Mouse (Mus musculus): ENCODE data around the gene Arhgap44. TPM values are rescaled to one million over a fixed set of nuclear protein-coding genes. Genes with fewer than 3 reads are reported as not detected.
A peak's percentile ranks its signal among the peaks of the same experiment; 100 is the strongest.

Gene Arhgap44
- 10 to 100 TPM in 1 of 2 experiments, 1 to 10 TPM in 1; 8.3 to 10.6 TPM for total RNA-seq (2021)
- long read RNA-seq, experiment 1, partial matches to known transcripts: 1 of 1 reads
- long read RNA-seq, experiment 1, other reads (novel, unspliced or antisense): 0 of 1 reads
- long read RNA-seq, experiment 2, full-length matches to known transcripts: 1 of 1 reads
- long read RNA-seq, experiment 2, partial matches to known transcripts: 0 of 1 reads
- long read RNA-seq, experiment 2, other reads (novel, unspliced or antisense): 0 of 1 reads

- DNase-seq: peak; percentile 80 to 85
Observed at GRCm38 (mm10) chr11:65162767-65163120, at the start of gene Arhgap44. Gene Arhgap44, minus strand, starts transcription at chr11:65162961.

DNA sequence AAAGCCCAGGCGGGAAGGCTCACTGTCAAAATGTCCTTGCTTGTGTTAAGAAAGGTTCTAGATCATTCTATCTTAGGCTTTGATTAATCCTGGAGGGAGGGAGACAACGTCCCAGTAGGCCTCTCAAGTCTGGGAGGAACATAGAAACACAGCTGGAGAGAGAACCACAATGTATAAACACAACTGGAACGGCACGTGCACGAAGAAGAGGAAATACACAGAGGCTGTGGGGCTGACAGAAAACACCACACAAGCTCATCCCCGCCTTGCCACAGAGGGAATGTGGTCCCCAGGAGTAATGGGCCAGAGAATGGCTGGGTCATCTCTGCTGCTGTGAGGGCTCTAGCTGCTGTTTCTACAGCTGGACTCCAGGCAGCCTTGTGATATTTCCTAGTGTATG, 48.9 kb upstream of the Arhgap44 start:
- no peak for DNase-seq

- DNase-seq: peak; percentile 21 to 48
Observed at GRCm38 (mm10) chr11:65209441-65209840, 46.7 kb upstream of the Arhgap44 start.

GRCm38 (mm10) chr11:65205306-65205705, 42.5 kb upstream of the Arhgap44 start:
- no peak for DNase-seq

- DNase-seq: no peak
Observed at GRCm38 (mm10) chr11:65204651-65205050, 41.9 kb upstream of the Arhgap44 start.

GRCm38 (mm10) chr11:65203020-65203419, 40.3 kb upstream of the Arhgap44 start:
- DNase-seq: no peak

DNA sequence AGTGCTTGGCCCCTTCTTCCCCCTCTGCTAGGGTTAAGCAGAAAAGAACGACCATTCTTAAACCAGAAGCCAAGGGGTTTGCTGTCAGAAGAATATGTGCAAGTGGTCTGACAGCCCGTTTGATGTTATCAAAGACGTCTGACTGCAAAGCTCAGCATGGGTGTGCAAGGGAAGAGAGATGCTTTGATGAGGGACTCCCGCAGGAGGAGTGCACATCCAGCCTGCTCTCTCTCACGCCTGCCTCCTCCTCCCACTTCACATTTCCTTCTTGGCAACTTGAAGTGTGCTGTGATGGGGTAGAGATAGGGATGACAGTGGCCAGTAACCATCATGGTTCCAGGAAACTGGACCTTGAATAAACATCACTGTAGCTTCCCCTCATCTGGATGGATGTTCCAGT, 39.5 kb upstream of the Arhgap44 start:
- DNase-seq: no peak

GRCm38 (mm10) chr11:65198026-65198425, 35.3 kb upstream of the Arhgap44 start:
- DNase-seq: no peak

DNA sequence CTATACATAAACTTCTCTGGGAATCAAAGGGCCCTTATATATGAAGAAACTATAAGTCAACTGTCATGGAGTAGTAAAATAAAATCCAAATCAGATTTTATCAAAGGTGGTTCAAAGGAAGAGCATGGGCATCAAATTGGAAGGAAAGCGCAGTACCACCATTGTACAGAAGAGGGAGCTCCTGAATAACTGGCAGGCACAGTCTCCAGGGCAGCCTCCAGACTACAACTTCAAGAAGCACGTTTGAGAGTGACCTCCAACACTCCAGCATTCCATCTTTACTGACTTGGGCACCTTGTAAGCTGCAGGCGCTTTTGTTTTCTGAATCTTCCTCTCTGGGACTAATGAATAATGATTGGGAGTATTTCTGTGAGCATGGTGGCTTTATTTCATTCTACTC, 34.5 kb upstream of the Arhgap44 start:
- peak; percentile 53 to 80 for DNase-seq

- no peak for DNase-seq
Observed at GRCm38 (mm10) chr11:65186974-65187373, 24.2 kb upstream of the Arhgap44 start.

- no peak for DNase-seq
Observed at GRCm38 (mm10) chr11:65185114-65185513, 22.4 kb upstream of the Arhgap44 start.

- DNase-seq: no peak
Observed at GRCm38 (mm10) chr11:65170121-65170750, 7.5 kb upstream of the Arhgap44 start.

- peak in 1 of 2 experiments; percentile 14 for DNase-seq
Observed at GRCm38 (mm10) chr11:65161881-65162766, 637 bp downstream of the Arhgap44 start.

GRCm38 (mm10) chr11:65160991-65161880, 1.5 kb downstream of the Arhgap44 start:
- DNase-seq: no peak

DNA sequence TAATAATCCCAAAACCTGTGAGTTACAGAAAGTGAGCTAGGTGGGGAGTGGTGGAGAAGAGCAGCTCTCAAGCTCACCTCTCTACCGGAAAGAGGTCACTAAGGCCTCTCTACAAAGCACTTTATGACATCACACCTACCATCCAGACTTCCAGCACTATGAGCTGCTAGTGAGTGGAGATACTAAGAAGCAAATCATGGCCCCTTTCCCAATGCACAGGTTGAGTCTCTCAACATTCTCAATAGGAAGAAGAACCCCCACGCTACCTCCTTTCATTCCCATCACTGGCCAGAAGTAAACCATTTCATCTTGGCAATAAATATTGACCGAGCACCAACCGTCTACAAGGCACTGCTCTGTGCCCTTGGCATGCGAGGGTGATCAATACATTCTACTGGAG, 3.0 kb downstream of the Arhgap44 start, which contains the start of gene 1700086D15Rik:
Gene 1700086D15Rik (minus strand): TSS at position 101 of the 400 bp plus-strand sequence.
- no peak for DNase-seq

DNA sequence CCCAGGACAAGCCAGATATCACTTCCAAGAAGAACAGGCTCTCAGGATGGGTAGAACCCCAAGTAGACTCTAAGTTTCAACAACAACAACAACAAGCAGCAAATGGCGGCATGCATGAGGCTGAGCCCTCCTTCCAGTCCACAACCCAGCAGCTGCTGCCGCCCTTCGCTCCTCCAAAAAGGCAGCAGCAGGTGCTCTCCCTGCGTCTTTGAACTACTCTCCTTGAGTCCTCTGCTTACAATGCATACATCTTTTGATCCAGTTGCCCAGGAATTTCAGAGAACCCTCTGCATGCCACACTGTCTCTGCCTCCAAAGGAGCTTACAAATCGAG, 4.1 kb downstream of the Arhgap44 start:
- DNase-seq: no peak

DNA sequence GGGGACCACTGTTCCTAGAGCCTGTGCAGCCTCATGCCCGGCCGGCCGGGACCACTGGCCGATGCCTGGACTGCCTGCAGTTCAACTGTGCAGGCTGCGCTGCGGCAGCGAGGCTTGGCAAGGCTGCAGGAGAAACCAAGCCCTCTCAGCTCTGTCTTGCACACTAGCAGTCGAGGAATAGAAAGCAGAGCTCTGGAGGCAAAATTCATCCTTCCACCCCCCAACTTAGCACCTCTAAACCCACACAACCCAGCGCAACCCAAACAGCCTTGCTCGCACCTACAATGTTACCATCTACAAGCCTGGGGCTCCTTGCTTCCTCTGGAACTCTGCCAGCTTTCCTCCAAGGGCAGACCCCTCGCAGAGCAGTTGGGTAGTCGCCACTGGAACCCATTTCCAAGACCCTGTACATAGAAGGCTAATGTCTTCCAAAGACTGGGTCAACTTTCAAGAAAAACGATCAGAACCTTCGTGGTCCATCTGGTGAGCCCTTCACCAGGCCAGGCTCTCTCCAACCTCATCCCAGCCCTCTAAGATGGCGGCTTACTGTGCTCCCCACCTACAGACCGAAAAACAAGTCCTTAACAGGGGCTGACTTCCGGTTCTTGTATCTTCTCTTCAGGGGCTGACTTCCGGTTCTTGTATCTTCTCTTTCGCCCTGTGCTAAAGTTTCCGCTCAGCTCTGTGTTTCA, 4.6 kb downstream of the Arhgap44 start:
- DNase-seq: no peak

- DNase-seq: no peak
Observed at GRCm38 (mm10) chr11:65153006-65153405, 9.8 kb downstream of the Arhgap44 start.

DNA sequence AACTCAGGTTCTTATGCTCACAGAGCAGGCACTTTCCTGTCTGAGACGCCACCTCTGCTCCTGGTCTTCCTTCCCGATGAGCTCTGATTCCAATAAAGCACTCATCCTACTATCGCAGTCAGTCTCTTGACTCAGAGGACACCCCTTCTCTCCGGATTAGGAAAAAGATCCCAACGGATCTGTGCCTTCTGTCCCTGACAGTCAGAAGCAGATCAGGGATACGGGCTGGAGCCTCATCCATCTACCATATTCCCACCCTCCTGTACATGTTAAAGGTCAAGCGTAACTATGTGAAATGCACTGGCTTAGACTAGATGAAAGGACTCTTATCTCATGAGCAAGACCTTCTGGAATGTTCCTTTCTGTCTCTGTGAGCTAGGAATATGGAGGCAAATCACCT, 14.3 kb downstream of the Arhgap44 start:
- DNase-seq: no peak

DNA sequence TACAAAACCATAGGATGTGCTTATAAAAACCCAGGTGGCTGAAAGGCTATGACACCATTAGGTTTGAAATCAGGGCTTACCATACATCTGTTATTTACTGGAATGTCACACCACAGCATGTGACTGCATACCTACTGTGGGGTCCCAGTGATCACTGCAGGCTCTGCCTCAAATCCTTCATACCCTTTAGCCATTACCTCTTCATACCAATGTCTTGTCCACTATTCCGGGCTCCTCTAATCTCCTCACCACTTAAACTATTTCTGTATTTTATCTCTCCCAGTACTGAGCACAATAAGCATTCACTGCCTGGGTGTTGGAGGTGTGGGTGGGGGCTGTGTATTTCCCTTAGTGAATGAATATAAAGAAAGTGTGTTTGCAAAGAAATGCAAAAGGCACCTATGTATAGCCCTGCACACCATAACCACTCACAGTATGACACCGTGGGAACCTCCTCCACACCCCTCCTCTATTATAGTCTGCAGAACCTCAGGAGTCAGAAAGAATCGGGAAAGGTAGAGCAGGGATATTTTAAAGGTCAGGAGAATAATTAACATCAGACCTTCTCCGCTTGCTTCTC, 19.8 kb downstream of the Arhgap44 start:
- no peak for DNase-seq

DNA sequence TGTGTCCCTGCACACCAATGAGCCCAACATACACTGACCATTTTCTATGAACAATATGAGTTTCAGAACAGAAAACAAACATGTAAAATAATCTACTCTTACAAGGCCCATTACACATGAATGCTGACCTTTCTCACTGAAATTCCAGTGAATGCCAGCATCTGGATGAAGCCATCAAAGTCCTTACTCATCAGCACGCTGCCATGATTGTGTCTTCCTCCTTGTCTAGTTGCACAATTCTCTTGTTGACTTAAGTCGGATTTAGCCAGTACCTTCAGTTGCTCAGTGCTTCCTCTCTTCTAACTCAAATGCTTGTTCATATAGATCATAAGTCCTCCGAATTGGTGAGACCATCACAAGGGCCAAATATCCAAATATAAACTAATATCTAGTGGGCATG, 23.7 kb downstream of the Arhgap44 start:
- no peak for DNase-seq
